8 mouse cellular contexts compared by ENCODE assay signal in the genomic region with DNA sequence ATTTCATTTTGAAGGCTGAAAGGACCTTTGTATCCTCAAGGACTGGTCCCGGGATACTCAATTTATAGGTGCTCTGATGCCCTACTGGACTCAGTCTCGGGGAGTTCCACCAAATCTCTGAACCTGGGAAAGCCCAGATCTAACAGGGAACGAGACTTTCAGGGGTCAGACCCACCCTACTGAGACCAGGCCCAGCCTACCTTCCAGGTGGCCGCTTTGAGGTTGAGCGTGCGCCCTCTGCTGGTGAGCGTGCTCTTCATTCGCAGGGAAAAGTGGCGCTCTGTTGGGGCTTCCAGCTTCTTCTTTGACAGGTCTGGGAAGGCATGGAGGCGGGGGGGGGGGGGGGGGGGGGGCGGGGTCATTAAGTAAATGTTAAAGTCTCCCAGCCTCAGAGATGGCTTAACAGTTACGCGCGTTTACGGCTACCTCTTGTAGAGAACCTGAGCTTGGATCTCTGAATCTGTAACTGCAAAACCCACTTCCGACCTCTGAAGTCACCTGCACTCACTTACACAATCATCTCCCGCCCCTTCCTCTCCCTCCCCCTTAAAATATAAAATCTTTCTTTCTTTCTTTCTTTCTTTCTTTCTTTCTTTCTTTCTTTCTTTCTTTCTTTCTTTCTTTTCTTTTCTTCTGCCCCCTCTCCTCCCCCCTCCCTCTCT. TPM values are rescaled to one million over a fixed set of nuclear protein-coding genes. Genes with fewer than 3 reads are reported as not detected.
DNase-seq lines count a peak whose midpoint lies in the region; ATAC-seq and TF ChIP-seq lines count a peak whose summit lies in the region.

No protein-coding gene starts in this region.

- H3K9me3 ChIP-seq in forebrain, postnatal 0 days (ENCODE audit: low read length): no peaks in the 10 kb centered on the region
- H3K9me3 ChIP-seq in liver, postnatal 0 days (ENCODE audit: low read length): no peaks in the 10 kb centered on the region

- no peak overlapping the region for H3K4me2 ChIP-seq in forebrain, postnatal 0 days (ENCODE audit: low read depth)
- no peak overlapping the region for H3K4me2 ChIP-seq in liver, postnatal 0 days (ENCODE audit: low read depth, low read length)

- no peak overlapping the region for H3K27ac ChIP-seq in forebrain, postnatal 0 days (ENCODE audit: low read depth, low read length)
- H3K27ac ChIP-seq in liver, postnatal 0 days (ENCODE audit: low read depth): no peak overlapping the region
- H3K27ac ChIP-seq in small intestine, adult 2 months (ENCODE audit: insufficient read depth, low read depth, low read length): no peak overlapping the region

- no peak overlapping the region for H3K4me3 ChIP-seq in forebrain, postnatal 0 days (ENCODE audit: low read depth, low read length)
- H3K4me3 ChIP-seq in liver, postnatal 0 days (ENCODE audit: low read depth, low read length): no peak overlapping the region
- no peak overlapping the region for H3K4me3 ChIP-seq in small intestine, adult 2 months (ENCODE audit: low read depth, low read length)

- no peak for TF ChIP-seq POLR2A in small intestine, adult 2 months (IDR thresholded peaks at IDR 0.05; ENCODE audit: low read depth, low read length)

- no peaks in the 10 kb centered on the region for H3K27me3 ChIP-seq in forebrain, postnatal 0 days (ENCODE audit: insufficient read depth, low read length)
- H3K27me3 ChIP-seq in liver, postnatal 0 days (ENCODE audit: insufficient read depth, low read length): no peaks in the 10 kb centered on the region
- no peaks in the 10 kb centered on the region for H3K27me3 ChIP-seq in small intestine, adult 2 months (ENCODE audit: control insufficient read depth, insufficient read depth, low read length)

- no peak overlapping the region for H3K9ac ChIP-seq in forebrain, postnatal 0 days
- H3K9ac ChIP-seq in liver, postnatal 0 days (replicated peaks): no peak overlapping the region

- no peaks in the 10 kb centered on the region for H3K36me3 ChIP-seq in forebrain, postnatal 0 days (ENCODE audit: insufficient read depth)
- H3K36me3 ChIP-seq in liver, postnatal 0 days (replicated peaks; ENCODE audit: insufficient read depth, low read length): peaks cover 68% of the 10 kb centered on the region
- H3K36me3 ChIP-seq in small intestine, adult 2 months (ENCODE audit: control insufficient read depth, insufficient read depth, low read length): no peaks in the 10 kb centered on the region

- peak; percentile 62 to 78 for DNase-seq in adrenal gland, adult (ENCODE audit: inconsistent age in 2 of 2, low spot score in 1 of 2)
- no peak for DNase-seq in adrenal gland, adult 8-10 months
- DNase-seq in CD4-positive helper T cell, adult 2 months (ENCODE audit: low read depth, low spot score): peak; percentile 68
- no peak for DNase-seq in forebrain, postnatal 0 days
- peak; percentile 73 for DNase-seq in kidney, adult 11 months
- peak; percentile 82 for DNase-seq in liver, postnatal 0 days

- no peaks in the 10 kb centered on the region for H3K4me1 ChIP-seq in forebrain, postnatal 0 days (ENCODE audit: insufficient read depth)
- peaks cover 6% of the 10 kb centered on the region for H3K4me1 ChIP-seq in liver, postnatal 0 days (ENCODE audit: insufficient read depth)
- peaks cover 4% of the 10 kb centered on the region; the same call in 1 of the 2 replicates for H3K4me1 ChIP-seq in small intestine, adult 2 months (ENCODE audit: control insufficient read depth, insufficient read depth, insufficient read length, low read length)

- no peak for TF ChIP-seq EP300 in liver, postnatal 0 days (IDR thresholded peaks at IDR 0.05; ENCODE audit: low read depth)

- TF ChIP-seq CTCF in forebrain, postnatal 0 days (IDR thresholded peaks at IDR 0.05; ENCODE audit: low read depth): peak; percentile 78
- peak; percentile 85 for TF ChIP-seq CTCF in liver, postnatal 0 days (IDR thresholded peaks at IDR 0.05; ENCODE audit: low read depth)
- TF ChIP-seq CTCF in small intestine, adult 2 months (IDR thresholded peaks at IDR 0.05; ENCODE audit: extremely low read depth, insufficient read length, insufficient replicate concordance, low read depth, low read length): peak; percentile 80

- WGBS in forebrain, postnatal 0 days: 11% methylated on average over 16 of the region's 17 CpGs
- WGBS in liver, postnatal 0 days (ENCODE audit: insufficient replicate concordance): 23% methylated on average over 16 of the region's 17 CpGs
- WGBS in small intestine, adult 2 months: 6% methylated on average over 17 of the region's 17 CpGs

- peak; percentile 58; the same call in 1 of the 2 replicates for ATAC-seq in cerebellum, adult (ENCODE audit: insufficient number of reproducible peaks, low FRiP score, low TSS enrichment)
- ATAC-seq in forebrain, postnatal 0 days: 0 out of 2 replicates have a peak, but pooled peaks have one; percentile 21
- ATAC-seq in liver, postnatal 0 days: peak; percentile 16; the same call in 1 of the 2 replicates

RNA-seq across cellular contexts. Expression of a gene that starts 11.2 kb away (rescaled TPM):
- total RNA-seq in adrenal gland, adult 8-10 months (2022): 1 to 10 TPM; 2.1 to 5.4 (median 3.7) TPM
- 7.2 and 12.2 TPM in 2 replicates for total RNA-seq in forebrain, postnatal 0 days (2014; rRNA removed)
- polyA plus RNA-seq in forebrain, postnatal 0 days (2015; fragmentation: Nextera tagmentation; extraction: Ambion mirVana): 1.1 and 2.0 TPM in 2 replicates
- 2.6 and 3.9 TPM in 2 replicates for polyA plus RNA-seq in liver, postnatal 0 days (2015; fragmentation: Nextera tagmentation; extraction: Ambion mirVana)
- 0.52 and 0.68 TPM in 2 replicates for polyA plus RNA-seq in small intestine, adult 2 months (2012; rRNA removed)

RNA-seq across cellular contexts. Expression of a gene that starts 22.8 kb away (rescaled TPM):
- under 1 TPM; 0.10 to 0.51 (median 0.43) TPM for total RNA-seq in adrenal gland, adult 8-10 months (2022)
- 2.3 and 5.1 TPM in 2 replicates for total RNA-seq in forebrain, postnatal 0 days (2014; rRNA removed)
- 3.3 and 5.7 TPM in 2 replicates for polyA plus RNA-seq in forebrain, postnatal 0 days (2015; fragmentation: Nextera tagmentation; extraction: Ambion mirVana)
- polyA plus RNA-seq in liver, postnatal 0 days (2015; fragmentation: Nextera tagmentation; extraction: Ambion mirVana): 0.54 and 0.69 TPM in 2 replicates
- polyA plus RNA-seq in small intestine, adult 2 months (2012; rRNA removed): not detected in 2 replicates

RNA-seq across cellular contexts. Expression of a gene that starts 23.3 kb away (rescaled TPM):
- total RNA-seq in adrenal gland, adult 8-10 months (2022): 10 to 100 TPM; 74.7 to 96.9 (median 91.3) TPM
- total RNA-seq in forebrain, postnatal 0 days (2014; rRNA removed): 56.6 and 65.7 TPM in 2 replicates
- polyA plus RNA-seq in forebrain, postnatal 0 days (2015; fragmentation: Nextera tagmentation; extraction: Ambion mirVana): 129 and 137 TPM in 2 replicates
- 26.9 and 32.1 TPM in 2 replicates for polyA plus RNA-seq in liver, postnatal 0 days (2015; fragmentation: Nextera tagmentation; extraction: Ambion mirVana)
- 121 and 278 TPM in 2 replicates for polyA plus RNA-seq in small intestine, adult 2 months (2012; rRNA removed)

RNA-seq across cellular contexts. Expression of a gene that starts 58.6 kb away (rescaled TPM):
- total RNA-seq in adrenal gland, adult 8-10 months (2022): 10 to 100 TPM; 22.0 to 47.8 (median 30.0) TPM
- 4.0 and 5.2 TPM in 2 replicates for total RNA-seq in forebrain, postnatal 0 days (2014; rRNA removed)
- polyA plus RNA-seq in forebrain, postnatal 0 days (2015; fragmentation: Nextera tagmentation; extraction: Ambion mirVana): 1.5 and 2.0 TPM in 2 replicates
- 1.1 and 1.3 TPM in 2 replicates for polyA plus RNA-seq in liver, postnatal 0 days (2015; fragmentation: Nextera tagmentation; extraction: Ambion mirVana)
- polyA plus RNA-seq in small intestine, adult 2 months (2012; rRNA removed): 0.74 and 0.85 TPM in 2 replicates

Comparison
In these comparisons a context has a peak if more than half of its experiments do, and no peak if none do; other contexts are left out.
1. DNase-seq: peak in adrenal gland, adult (2 of 2), CD4-positive helper T cell, adult 2 months (single experiment), kidney, adult 11 months (single experiment) and liver, postnatal 0 days (single experiment); none in adrenal gland, adult 8-10 months (single experiment) and forebrain, postnatal 0 days (single experiment).
2. Peak in every context shown above with its lines, with median percentiles within 50 percentile points of each other: ATAC-seq and CTCF ChIP-seq.